Mouse (Mus musculus) brown adipose tissue, adult 24 weeks (tissue): Measurements from ENCODE around the gene Igfbpl1. TPM values are rescaled to one million over a fixed set of nuclear protein-coding genes. Genes with fewer than 3 reads are reported as not detected.
A peak's percentile ranks its signal among the peaks of the same experiment; 100 is the strongest.

ENCODE experiments used
- H3K27ac ChIP-seq: fragments of 200-500 bp; replicated peaks from 2 replicates; pipeline ENCODE4 v1.5.1; 2012; ENCODE audit warnings: low read depth, mild to moderate bottlenecking, low read length
- H3K4me1 ChIP-seq: fragments of 200-500 bp; 2 replicates; pipeline ENCODE4 v1.6.1; 2012; ENCODE audit warnings: low read length, mixed read lengths; ENCODE audit not compliant: control insufficient read depth, insufficient read depth, insufficient read length
- H3K4me3 ChIP-seq: fragments of 200-500 bp; 2 replicates; pipeline ENCODE4 v1.5.1; 2012; ENCODE audit warnings: low read depth, mild to moderate bottlenecking, low read length, moderate library complexity; ENCODE audit not compliant: insufficient read depth
- polyA plus RNA-seq: library from polyadenylated mRNA; stranded (reverse); fragments of >200 nt; gene quantifications from 2 replicates; pipeline ENCODE4 v1.2.4, GENCODE M21; 2012; ENCODE audit not compliant: missing spikeins, insufficient read depth, insufficient read length

Gene Igfbpl1
- polyA plus RNA-seq, 1 experiment: not detected

DNA sequence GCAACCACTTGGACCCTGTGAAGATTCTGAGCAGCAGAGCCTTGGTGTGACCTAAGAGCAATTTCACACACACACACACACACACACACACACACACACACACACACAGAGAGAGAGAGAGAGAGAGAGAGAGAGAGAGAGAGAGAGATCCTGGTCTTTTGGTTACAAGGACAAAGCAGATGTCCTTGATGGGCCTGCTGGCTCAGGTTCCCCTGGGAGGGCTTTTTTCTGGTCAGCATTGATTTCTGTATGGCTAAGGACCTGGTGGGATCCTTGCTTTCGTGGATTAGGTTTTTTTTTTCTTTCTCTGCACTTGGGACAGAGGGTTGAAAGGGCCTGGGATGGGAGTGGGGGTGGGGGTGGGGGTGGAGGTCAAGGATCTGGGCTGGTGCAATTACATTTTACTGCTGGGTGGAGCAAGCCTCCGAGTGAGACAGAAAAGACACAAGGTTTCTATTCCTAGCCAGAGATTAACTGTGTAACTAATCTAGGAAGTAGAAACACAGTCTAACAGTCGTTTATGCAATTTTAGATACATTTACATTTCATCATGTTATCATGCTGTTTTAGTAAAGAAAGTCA lies 26.7 kb downstream of the Igfbpl1 start:
- H3K4me3 ChIP-seq: no peak overlapping the region
- H3K4me1 ChIP-seq: peaks cover 3% of the 10 kb centered on the region; the same call in 1 of the 2 replicates
- no peak overlapping the region for H3K27ac ChIP-seq

DNA sequence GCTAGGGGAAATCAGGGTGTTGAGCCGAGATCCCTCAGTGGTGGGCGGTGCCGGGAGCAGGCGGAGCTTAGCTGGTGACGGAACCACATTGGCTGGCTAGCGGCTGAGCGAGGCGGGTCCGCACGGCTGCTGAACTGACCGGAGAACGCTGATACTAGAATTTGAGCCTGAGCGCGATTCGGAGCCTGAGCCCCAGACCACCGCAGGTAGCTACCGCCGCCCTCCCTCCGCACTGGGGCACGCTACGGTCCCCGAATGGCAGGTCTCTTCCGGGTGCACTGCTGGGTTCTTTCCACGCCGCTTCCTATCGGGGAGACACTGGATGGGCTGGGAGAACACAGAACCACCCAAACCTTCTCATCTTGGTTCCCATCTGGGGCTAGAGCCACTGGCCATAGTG lies 27.8 kb downstream of the Igfbpl1 start, which contains the start of gene Aldh1b1:
Gene Aldh1b1 (plus strand): TSS at position 59 of the 400 bp plus-strand sequence.
- Histone ChIP-seq H3K4me3 (peak within 1 kb of the TSS; percentile 63), H3K4me1 (peaks cover 3% of the 10 kb centered on the region; the same call in 1 of the 2 replicates), H3K27ac (no peak within 1 kb of the TSS)

DNA sequence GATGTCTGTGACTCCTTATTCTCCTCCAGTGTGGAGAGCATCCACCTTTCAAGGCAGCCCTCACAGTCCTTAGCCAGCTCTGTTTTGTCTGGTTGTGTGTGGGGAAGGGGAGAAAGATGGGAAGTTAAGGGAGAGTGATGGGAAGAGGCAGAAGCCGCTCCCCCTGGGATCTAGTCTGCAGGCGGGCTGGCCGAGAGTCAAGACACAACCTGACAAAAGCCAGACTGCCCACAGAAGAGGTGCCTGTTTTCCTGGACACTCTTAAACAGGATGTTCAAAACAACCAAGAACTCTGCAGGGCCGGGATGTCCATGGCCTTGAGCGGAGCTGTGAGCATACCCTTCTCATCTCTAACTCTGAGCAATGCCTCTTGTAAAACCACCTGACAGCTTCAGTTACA lies 30.0 kb downstream of the Igfbpl1 start:
- H3K4me1 ChIP-seq: peaks cover 3% of the 10 kb centered on the region; the same call in 1 of the 2 replicates
- no peak overlapping the region for H3K27ac ChIP-seq
- no peak overlapping the region for H3K4me3 ChIP-seq

DNA sequence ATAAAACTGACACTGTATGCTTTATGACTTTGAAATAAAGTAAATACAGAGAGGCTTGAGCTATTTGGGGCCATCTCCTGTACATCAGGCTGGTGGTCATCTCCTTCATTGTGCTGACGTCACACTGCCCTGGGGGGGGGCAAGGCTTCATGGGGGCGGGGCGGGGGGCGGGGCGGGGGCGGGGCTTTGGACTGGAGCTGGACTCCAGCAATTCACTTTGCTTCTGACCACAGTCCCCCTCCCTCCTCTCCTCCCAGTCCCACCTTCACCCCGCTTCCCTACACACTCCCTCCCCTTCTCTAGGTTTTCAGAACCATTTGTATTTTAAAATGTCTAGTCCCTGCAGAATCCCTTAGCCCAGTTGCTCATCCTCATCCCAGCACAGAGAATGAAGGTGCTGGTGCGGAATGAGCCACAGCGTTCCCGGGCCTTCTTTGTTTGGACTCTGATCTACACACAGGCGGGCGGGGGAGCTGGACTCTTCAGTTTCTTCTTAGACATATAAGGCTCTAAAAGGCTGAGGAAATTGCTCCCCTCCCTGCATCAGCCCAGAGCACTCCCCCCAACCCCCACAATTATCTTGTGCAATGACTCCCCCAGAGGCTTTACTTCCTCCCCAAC lies 31.4 kb downstream of the Igfbpl1 start:
- H3K4me3 ChIP-seq: peak overlapping the region; percentile 30; the same call in 1 of the 2 replicates
- no peak overlapping the region for H3K27ac ChIP-seq
- H3K4me1 ChIP-seq: peaks cover 3% of the 10 kb centered on the region; the same call in 1 of the 2 replicates

DNA sequence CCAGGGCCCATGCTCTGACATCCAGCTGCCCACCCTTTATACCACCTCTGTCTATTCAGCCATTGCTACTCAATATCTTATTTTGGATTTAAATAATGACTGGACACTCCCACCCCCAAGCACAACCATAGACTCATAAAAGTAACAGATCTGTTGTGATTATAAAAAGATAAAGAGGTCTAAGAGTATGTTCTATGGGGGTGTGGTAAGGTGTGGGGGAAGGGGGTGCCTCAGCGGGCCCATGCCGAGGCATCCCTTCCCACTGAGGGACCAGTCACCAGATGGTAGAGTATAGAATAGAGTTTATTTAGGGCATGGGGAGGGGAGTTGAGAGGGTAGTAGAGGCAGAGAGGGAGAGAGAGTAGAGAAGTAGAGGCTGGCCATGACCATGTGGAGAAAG lies 36.7 kb downstream of the Igfbpl1 start:
- Histone ChIP-seq H3K4me3 (no peak overlapping the region), H3K27ac (no peak overlapping the region), H3K4me1 (no peaks in the 10 kb centered on the region)

DNA sequence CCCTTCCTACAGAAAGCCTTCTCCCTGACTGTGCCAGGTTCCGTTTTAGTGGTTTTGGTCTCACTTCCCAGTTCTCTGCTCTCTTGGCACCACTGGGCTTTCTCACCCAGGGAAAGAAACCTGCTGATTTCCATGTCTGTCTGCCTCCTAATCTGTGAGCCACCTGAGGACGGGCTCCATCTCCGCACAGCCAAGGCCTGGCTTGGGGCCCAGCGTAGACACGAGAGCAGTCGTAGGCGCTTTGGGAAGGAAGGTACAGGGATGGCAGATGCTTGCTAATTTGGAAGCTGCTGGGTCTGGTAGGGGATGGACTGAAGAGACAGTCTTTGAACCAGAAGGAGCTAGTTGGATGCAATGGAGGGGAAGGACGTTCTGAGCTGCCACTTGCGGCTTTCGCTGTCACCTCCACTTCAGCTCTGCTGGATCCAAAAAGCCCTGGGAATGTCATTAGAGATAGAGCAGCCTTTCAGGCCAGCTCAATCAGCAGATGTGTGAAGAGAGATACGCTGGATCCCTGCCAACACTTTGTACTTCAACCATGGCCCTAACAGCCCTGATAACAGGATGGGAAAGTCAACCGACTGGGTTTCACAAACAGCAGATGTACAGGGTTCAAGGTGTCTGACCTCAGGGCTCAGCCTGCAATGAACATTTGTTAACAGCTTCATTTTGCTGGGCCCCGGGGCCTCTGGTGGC lies 37.3 kb downstream of the Igfbpl1 start:
- no peak overlapping the region for H3K4me3 ChIP-seq
- H3K27ac ChIP-seq: no peak overlapping the region
- no peaks in the 10 kb centered on the region for H3K4me1 ChIP-seq

DNA sequence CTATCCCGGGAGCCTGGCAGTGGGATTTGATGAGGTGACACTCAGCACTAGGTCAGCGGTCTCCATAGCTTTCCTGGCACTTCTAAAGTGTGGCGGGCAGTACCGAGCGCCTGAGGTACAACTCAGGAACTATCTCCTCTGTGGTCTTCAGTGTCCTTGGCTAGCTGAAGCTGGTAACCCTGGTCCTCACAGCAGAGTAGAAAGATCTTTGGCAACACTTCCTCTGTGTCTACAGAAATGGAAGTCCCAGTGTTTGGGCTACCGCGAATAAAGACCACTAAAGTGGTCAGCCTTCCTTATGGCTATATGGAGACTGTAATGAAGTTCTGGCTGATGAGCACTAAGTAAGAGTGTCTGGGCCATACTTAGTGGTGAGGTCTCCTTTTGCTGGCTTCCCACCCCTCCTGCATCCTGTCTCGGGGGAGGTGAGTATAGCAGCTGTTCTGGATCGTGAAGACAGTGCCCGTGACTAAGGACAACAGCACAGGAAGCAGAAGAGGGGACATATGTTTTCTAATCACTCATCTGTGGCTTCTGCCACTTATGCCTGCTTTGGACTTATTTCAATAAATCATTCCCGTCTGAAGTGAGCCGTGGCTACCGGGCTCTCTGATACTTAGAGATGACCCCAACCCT lies 38.2 kb downstream of the Igfbpl1 start:
- Histone ChIP-seq H3K27ac (no peak overlapping the region), H3K4me1 (no peaks in the 10 kb centered on the region), H3K4me3 (no peak overlapping the region)

DNA sequence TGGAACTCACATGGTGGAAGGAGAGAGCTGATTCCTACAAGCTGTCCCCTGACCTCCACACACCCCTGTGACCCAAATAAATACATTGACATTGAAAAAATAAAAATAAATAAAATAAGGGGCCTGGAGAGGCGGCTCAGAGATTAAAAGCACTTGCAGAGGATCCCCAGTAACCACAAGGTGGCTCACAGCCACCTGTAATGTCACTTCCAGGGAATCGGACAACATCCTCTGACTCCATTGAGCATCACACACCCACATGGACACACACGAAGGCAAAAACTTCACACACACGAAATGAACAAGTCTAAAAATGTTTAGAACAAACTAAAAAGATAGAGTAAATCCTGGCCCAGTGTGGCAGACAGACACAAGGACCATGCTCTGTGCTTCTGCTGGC lies 40.0 kb downstream of the Igfbpl1 start:
- no peaks in the 10 kb centered on the region for H3K4me1 ChIP-seq
- H3K27ac ChIP-seq: no peak overlapping the region

DNA sequence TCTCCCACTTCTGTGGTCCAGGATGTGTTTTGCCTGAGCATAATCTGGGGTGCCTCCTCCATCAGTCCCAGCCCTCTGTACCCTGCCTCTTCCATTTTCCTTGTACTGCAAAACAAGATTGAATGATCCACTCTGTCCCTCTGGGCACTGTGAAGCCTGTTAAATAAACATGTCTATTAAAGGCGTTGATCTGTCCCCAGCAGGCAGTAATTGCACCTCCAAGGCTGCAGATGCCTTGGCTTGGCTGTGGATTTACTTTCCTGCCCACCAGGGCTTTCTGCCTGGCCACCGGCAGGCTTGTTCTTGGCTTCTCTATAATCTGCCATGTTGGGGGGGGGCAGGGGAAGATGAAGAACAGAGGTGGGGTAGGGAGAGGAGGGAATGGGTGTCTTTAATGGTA lies 40.8 kb downstream of the Igfbpl1 start:
- H3K27ac ChIP-seq: no peak overlapping the region
- H3K4me3 ChIP-seq: no peak overlapping the region
- no peaks in the 10 kb centered on the region for H3K4me1 ChIP-seq

More for the DNA sequence above, 40.0 kb downstream of the Igfbpl1 start:
- H3K4me3 ChIP-seq: no peak overlapping the region

DNA sequence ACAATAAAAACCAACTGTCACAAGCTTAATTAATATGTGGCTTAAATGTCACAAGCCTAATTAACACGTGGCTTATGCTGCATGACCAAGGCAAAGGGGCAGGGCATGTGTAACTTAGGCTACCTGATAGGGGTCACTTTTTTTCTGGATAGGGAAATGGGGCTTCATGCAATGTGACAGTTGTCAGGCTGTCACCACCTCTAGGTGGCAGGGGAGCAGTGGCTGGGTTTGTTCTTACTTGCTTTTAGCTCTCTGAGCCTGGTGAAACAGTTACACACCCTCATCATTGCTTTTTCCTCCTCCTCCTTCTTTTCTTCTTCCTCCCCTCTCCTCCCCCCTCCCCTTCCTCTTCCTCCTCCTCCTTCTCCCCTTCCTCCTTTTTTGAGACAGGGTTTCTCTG lies 43.1 kb downstream of the Igfbpl1 start:
- no peak overlapping the region for H3K4me3 ChIP-seq
- no peak overlapping the region for H3K27ac ChIP-seq
- no peaks in the 10 kb centered on the region for H3K4me1 ChIP-seq

DNA sequence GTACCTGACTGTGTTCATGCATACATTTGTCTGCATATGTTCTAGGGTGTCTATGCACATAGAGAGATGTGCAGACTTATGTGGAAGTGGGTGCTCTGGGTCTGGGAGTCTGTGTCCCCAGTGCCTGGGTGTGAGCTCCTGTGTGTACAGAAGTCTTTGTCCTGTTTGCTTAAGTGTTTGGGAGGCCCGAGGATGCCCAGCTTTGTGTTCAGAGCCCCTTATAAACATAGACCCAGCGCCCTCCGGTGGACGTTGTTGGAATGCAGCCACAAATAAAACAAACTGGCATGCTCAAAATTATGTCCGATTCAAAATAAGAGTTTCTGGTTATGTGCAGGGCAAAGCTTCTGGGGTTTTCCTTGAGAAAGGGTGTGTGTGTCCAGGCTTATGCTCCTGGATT lies 55.1 kb downstream of the Igfbpl1 start:
- Histone ChIP-seq H3K4me1 (no peaks in the 10 kb centered on the region), H3K27ac (no peak overlapping the region), H3K4me3 (no peak overlapping the region)

DNA sequence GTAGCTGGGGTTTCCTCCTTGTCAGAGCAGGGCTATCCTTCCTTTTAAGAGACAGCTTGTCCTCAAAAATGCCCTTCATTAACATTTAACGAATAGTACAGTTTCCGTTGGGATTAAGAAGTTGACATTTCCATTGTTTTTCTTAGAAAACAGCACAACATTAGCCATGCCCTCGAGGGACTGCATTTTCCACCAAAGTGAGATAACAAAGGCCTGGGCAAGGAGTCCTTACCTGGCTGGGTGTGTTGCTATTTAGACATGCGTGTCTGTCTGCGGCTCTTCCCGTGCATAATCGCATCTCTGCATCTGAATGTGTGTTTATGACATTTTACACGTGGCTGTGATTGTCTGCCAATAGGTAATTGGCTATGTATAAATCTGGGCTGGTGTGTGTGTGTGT lies 55.5 kb downstream of the Igfbpl1 start:
- Histone ChIP-seq H3K4me1 (no peaks in the 10 kb centered on the region), H3K27ac (no peak overlapping the region), H3K4me3 (no peak overlapping the region)

DNA sequence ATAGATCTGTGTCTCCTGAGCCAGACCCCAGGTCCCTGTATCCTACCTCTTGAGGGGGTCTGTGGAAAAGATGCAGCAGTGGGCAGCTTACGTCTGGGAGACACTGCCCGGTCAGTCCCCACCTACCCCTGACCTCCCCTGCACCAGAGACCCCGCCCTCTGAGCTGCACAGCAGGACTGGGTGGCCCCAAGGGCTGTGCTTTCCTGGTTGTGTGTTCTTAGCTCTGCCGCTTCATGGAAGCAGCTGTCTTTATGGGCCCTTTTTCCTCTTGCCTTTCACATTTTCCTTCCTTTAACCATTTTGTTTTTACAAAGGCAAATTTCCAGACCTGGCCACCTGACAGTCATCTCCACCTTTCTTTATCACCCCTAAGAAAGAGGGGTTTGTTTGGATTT lies 56.1 kb downstream of the Igfbpl1 start:
- Histone ChIP-seq H3K27ac (no peak overlapping the region), H3K4me3 (no peak overlapping the region), H3K4me1 (no peaks in the 10 kb centered on the region)

DNA sequence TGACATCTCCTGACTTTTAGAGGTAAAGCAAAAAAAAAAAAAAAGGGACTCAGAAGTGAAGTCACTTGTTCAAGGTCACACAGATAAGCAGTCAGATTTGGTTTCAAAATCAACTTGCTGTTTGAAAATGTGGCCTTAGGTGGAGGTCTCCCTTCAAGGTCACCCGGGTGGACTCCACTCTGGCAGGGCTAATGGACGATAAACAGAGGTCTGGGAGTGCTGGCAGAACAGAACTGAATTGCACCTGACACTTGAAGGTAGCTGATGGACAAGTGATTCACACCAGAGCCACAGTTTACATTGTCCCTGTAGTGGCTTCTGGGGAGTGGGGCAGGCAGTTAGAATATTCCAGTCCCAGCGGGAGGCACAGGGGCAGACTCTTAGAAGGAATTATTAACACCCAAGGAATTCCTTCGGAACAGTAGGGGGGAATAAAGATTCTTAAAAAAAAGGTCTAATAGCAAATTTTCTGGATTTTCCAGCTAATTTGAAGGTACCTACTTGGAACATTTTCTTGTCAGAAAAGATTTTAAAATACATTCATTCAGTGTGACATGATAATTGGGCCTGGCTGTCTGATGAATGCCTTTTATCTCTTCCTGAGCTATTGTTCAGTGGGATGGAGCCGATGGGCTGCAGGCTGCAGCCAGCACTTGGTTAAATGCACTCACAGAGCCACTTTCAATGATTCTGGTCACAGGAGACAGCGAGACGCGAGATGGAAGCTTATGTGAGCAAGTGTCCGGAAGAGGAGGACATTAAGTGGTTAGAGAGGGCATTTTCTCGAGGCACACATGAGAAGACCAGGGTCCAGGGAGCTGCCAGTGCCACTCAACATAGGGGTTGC lies 56.7 kb downstream of the Igfbpl1 start:
- H3K4me3 ChIP-seq: no peak overlapping the region
- no peaks in the 10 kb centered on the region for H3K4me1 ChIP-seq
- H3K27ac ChIP-seq: no peak overlapping the region

DNA sequence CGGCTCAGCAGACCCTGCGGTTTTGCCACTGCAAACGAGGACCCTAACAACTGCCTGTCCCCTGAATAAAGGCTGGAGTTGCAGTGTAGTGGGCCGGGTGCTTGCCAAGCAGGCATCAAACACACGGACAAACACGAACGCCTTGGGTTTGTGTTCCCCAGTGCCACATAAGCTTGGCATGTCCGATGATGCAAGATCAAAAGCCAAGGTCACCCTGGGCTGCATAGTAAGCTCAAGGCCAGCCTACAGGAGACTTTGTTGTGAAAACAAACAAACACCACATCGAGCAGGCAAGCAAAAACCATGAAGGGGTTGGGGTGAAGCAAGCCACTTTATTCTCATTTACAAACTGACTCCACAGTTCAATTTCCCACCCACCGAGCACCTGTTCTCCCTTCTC lies 57.6 kb downstream of the Igfbpl1 start:
- no peak overlapping the region for H3K4me3 ChIP-seq
- H3K27ac ChIP-seq: no peak overlapping the region

More for the DNA sequence above, 57.6 kb downstream of the Igfbpl1 start:
- no peaks in the 10 kb centered on the region for H3K4me1 ChIP-seq
